Mouse (Mus musculus): Measurements from ENCODE around the gene Immp2l.
"Not testable (repeated sequence)": the region's sequence is repeated elsewhere in the genome, so short reads cannot be mapped to it uniquely, and the experiment has no call there.

Gene Immp2l

GRCm38 (mm10) chr12:41023511-41024421 lies at the start of gene Immp2l:
Gene Immp2l (plus strand): TSS chr12:41024090.
- DNase-seq, result peak; percentile 92

GRCm38 (mm10) chr12:40978719-40979500 lies 45.0 kb upstream of the Immp2l start:
- no peak for DNase-seq

GRCm38 (mm10) chr12:40979716-40980115 lies 44.2 kb upstream of the Immp2l start:
- DNase-seq, result peak; percentile 12

- no peak for DNase-seq
Measured at GRCm38 (mm10) chr12:40980160-40980559, 43.7 kb upstream of the Immp2l start.

- no peak for DNase-seq
Measured at GRCm38 (mm10) chr12:40983021-40983420, 40.9 kb upstream of the Immp2l start.

GRCm38 (mm10) chr12:40984735-40985134 lies 39.2 kb upstream of the Immp2l start:
- no peak for DNase-seq

- DNase-seq, result no peak
Measured at GRCm38 (mm10) chr12:40985791-40986190, 38.1 kb upstream of the Immp2l start.

- DNase-seq, result no peak
Measured at GRCm38 (mm10) chr12:40988311-40989065, 35.4 kb upstream of the Immp2l start.

GRCm38 (mm10) chr12:40991647-40992046 lies 32.2 kb upstream of the Immp2l start:
- no peak for DNase-seq

- not testable (repeated sequence) for DNase-seq
Measured at GRCm38 (mm10) chr12:40992237-40992636, 31.7 kb upstream of the Immp2l start.

- no peak for DNase-seq
Measured at GRCm38 (mm10) chr12:40994846-40995245, 29.0 kb upstream of the Immp2l start.

GRCm38 (mm10) chr12:40995618-40996370 lies 28.1 kb upstream of the Immp2l start:
- DNase-seq, result no peak

GRCm38 (mm10) chr12:41022516-41022915 lies 1.4 kb upstream of the Immp2l start:
- no peak for DNase-seq

GRCm38 (mm10) chr12:41024512-41024911 lies 622 bp downstream of the Immp2l start:
- DNase-seq, result no peak

- no peak for DNase-seq
Measured at GRCm38 (mm10) chr12:41027485-41027884, 3.6 kb downstream of the Immp2l start.

GRCm38 (mm10) chr12:41031119-41031518 lies 7.2 kb downstream of the Immp2l start:
- DNase-seq, result no peak

GRCm38 (mm10) chr12:41033196-41033595 lies 9.3 kb downstream of the Immp2l start:
- peak; percentile 83 for DNase-seq

GRCm38 (mm10) chr12:41039834-41040233 lies 15.9 kb downstream of the Immp2l start:
- no peak for DNase-seq

GRCm38 (mm10) chr12:41041737-41042136 lies 17.8 kb downstream of the Immp2l start:
- DNase-seq, result no peak

GRCm38 (mm10) chr12:41044493-41045132 lies 20.7 kb downstream of the Immp2l start:
- no peak for DNase-seq

GRCm38 (mm10) chr12:41047085-41047766 lies 23.3 kb downstream of the Immp2l start:
- no peak for DNase-seq
